In the genomic region with DNA sequence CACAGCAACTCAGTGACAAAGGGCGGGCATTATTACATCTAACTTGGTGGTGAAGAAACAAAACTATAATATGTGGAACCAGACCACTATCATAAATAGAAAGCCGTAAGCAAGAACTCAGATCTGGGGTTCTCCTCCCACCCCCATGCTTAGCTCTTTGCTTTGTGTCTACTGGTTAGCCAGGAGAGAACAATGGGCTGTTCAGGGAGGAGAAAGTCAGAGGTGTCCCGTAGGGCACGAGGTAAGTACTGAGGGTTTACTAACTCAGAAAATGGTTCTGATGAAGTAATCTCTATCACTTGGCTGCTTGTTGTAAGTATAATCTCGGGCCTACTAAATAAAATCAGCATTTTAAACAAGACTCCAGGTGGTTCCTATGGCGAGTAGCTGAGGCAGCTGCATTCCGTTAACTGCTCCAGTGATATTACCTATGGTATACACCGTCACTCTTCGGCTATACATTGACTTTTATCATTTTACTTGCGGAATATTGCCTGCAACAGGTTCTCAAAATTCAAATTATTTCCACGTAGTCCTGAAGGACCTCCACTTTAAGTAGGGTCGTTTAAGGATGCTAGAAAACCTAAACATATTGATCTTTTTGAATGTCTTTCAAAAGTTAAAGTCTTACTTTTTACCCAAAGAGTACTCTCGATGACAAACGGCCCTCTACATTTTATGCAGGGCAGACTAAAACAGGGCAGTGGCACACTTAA, we compare ENCODE assay signal across 8 mouse cellular contexts. TPM values are rescaled to one million over a fixed set of nuclear protein-coding genes. Genes with fewer than 3 reads are reported as not detected.
DNase-seq lines count a peak whose midpoint lies in the region; ATAC-seq and TF ChIP-seq lines count a peak whose summit lies in the region.

No protein-coding gene starts in this region.

- H3K9ac ChIP-seq in kidney, postnatal 0 days (ENCODE audit: low read depth, low read length) = peak overlapping the region; percentile 59
- H3K9ac ChIP-seq in hindbrain, embryonic 15.5 days = peak overlapping the region; percentile 60
- peak overlapping the region; percentile 62 for H3K9ac ChIP-seq in midbrain, postnatal 0 days (replicated peaks; ENCODE audit: low read length, poor library complexity, severe bottlenecking)

- no peak for DNase-seq in kidney, postnatal 0 days (ENCODE audit: low spot score)
- no peak for DNase-seq in kidney, postnatal 25 days
- DNase-seq in embryo, embryonic 11 days = peak; percentile 6
- DNase-seq in midbrain, postnatal 0 days (ENCODE audit: low spot score) = no peak
- no peak for DNase-seq in testis, postnatal 10 days (ENCODE audit: low spot score)
- no peak for DNase-seq in left cerebral cortex, adult 18-20 months (ENCODE audit: low spot score in 2 of 2)

- no peaks in the 10 kb centered on the region for H3K4me1 ChIP-seq in kidney, postnatal 0 days (replicated peaks; ENCODE audit: insufficient read depth, low read length)
- H3K4me1 ChIP-seq in hindbrain, embryonic 15.5 days (replicated peaks) = peaks cover 26% of the 10 kb centered on the region
- H3K4me1 ChIP-seq in midbrain, postnatal 0 days (ENCODE audit: insufficient read depth, low read length) = no peaks in the 10 kb centered on the region; the same call in none of the 2 replicates

- no peak for ATAC-seq in kidney, postnatal 0 days (replicated peaks; ENCODE audit: low FRiP score, low read depth)
- ATAC-seq in hindbrain, embryonic 15.5 days (ENCODE audit: low FRiP score, low read depth) = no peak
- no peak for ATAC-seq in midbrain, postnatal 0 days (ENCODE audit: low FRiP score)
- ATAC-seq in megakaryocyte progenitor cell, adult 5-6 weeks (replicated peaks; ENCODE audit: poor library complexity) = no peak

- peak overlapping the region; percentile 85 for H3K27ac ChIP-seq in kidney, postnatal 0 days
- H3K27ac ChIP-seq in hindbrain, embryonic 15.5 days (replicated peaks) = peak overlapping the region; percentile 100
- H3K27ac ChIP-seq in midbrain, postnatal 0 days (ENCODE audit: low read depth, low read length) = peak overlapping the region; percentile 84

- peak overlapping the region; percentile 95; the same call in 1 of the 2 replicates for H3K4me3 ChIP-seq in kidney, postnatal 0 days (replicated peaks; ENCODE audit: low read depth, low read length)
- peak overlapping the region; percentile 84 for H3K4me3 ChIP-seq in hindbrain, embryonic 15.5 days
- peak overlapping the region; percentile 94 for H3K4me3 ChIP-seq in midbrain, postnatal 0 days (ENCODE audit: low read depth, low read length)

- H3K9me3 ChIP-seq in kidney, postnatal 0 days (replicated peaks; ENCODE audit: low read length) = no peaks in the 10 kb centered on the region
- H3K9me3 ChIP-seq in hindbrain, embryonic 15.5 days = no peaks in the 10 kb centered on the region
- H3K9me3 ChIP-seq in midbrain, postnatal 0 days (ENCODE audit: low read length) = no peaks in the 10 kb centered on the region

- 48% methylated on average over 14 of the region's 14 CpGs for WGBS in kidney, postnatal 0 days
- 34% methylated on average over 14 of the region's 14 CpGs for WGBS in hindbrain, embryonic 15.5 days
- 33% methylated on average over 14 of the region's 14 CpGs for WGBS in midbrain, postnatal 0 days

- H3K4me2 ChIP-seq in kidney, postnatal 0 days (ENCODE audit: low read length) = peak overlapping the region; percentile 61
- H3K4me2 ChIP-seq in hindbrain, embryonic 15.5 days = peak overlapping the region; percentile 54
- H3K4me2 ChIP-seq in midbrain, postnatal 0 days (ENCODE audit: low read depth, low read length, poor library complexity, severe bottlenecking) = peak overlapping the region; percentile 52

- no peaks in the 10 kb centered on the region for H3K36me3 ChIP-seq in kidney, postnatal 0 days (ENCODE audit: insufficient read depth, low read length)
- no peaks in the 10 kb centered on the region for H3K36me3 ChIP-seq in hindbrain, embryonic 15.5 days
- H3K36me3 ChIP-seq in midbrain, postnatal 0 days (ENCODE audit: insufficient read depth, low read length) = no peaks in the 10 kb centered on the region

- H3K27me3 ChIP-seq in kidney, postnatal 0 days (ENCODE audit: insufficient read depth, low read length) = no peaks in the 10 kb centered on the region
- H3K27me3 ChIP-seq in hindbrain, embryonic 15.5 days = no peaks in the 10 kb centered on the region
- H3K27me3 ChIP-seq in midbrain, postnatal 0 days (ENCODE audit: insufficient read depth, low read length) = no peaks in the 10 kb centered on the region

- TF ChIP-seq CTCF in kidney, postnatal 0 days (IDR thresholded peaks at IDR 0.05; ENCODE audit: low read depth) = no peak
- no peak for TF ChIP-seq CTCF in midbrain, postnatal 0 days (IDR thresholded peaks at IDR 0.05)

RNA-seq across cellular contexts. Expression of a gene that starts 0.9 kb away (rescaled TPM):
- 509 and 531 TPM in 2 replicates for polyA plus RNA-seq in kidney, postnatal 0 days (2015; fragmentation: Nextera tagmentation; extraction: Ambion mirVana)
- polyA plus RNA-seq in hindbrain, embryonic 15.5 days (2015; fragmentation: Nextera tagmentation; extraction: Ambion mirVana) = 344 and 347 TPM in 2 replicates
- total RNA-seq in midbrain, postnatal 0 days (2014; rRNA removed) = 750 and 756 TPM in 2 replicates
- polyA plus RNA-seq in midbrain, postnatal 0 days (2015; fragmentation: Nextera tagmentation; extraction: Ambion mirVana) = 309 and 319 TPM in 2 replicates
- 570 and 584 TPM in 2 replicates for total RNA-seq in megakaryocyte progenitor cell, adult 5-6 weeks (2015)
- total RNA-seq in megakaryocyte progenitor cell, adult 5-6 weeks (2017) = 744 and 755 TPM in 2 replicates
- 100 to 1,000 TPM; 238 to 245 TPM for total RNA-seq in left cerebral cortex, adult 18-20 months (2021)

RNA-seq across cellular contexts. Expression of a gene that starts 13.3 kb away (rescaled TPM):
- 57.8 and 65.2 TPM in 2 replicates for polyA plus RNA-seq in kidney, postnatal 0 days (2015; fragmentation: Nextera tagmentation; extraction: Ambion mirVana)
- polyA plus RNA-seq in hindbrain, embryonic 15.5 days (2015; fragmentation: Nextera tagmentation; extraction: Ambion mirVana) = 64.6 and 66.8 TPM in 2 replicates
- total RNA-seq in midbrain, postnatal 0 days (2014; rRNA removed) = 26.8 and 31.7 TPM in 2 replicates
- 40.0 and 43.7 TPM in 2 replicates for polyA plus RNA-seq in midbrain, postnatal 0 days (2015; fragmentation: Nextera tagmentation; extraction: Ambion mirVana)
- 51.1 and 55.0 TPM in 2 replicates for total RNA-seq in megakaryocyte progenitor cell, adult 5-6 weeks (2015)
- 34.8 and 39.4 TPM in 2 replicates for total RNA-seq in megakaryocyte progenitor cell, adult 5-6 weeks (2017)
- 10 to 100 TPM; 34.6 to 36.0 TPM for total RNA-seq in left cerebral cortex, adult 18-20 months (2021)

RNA-seq across cellular contexts. Expression of a gene that starts 48.4 kb away (rescaled TPM):
- polyA plus RNA-seq in kidney, postnatal 0 days (2015; fragmentation: Nextera tagmentation; extraction: Ambion mirVana) = 37.8 and 41.8 TPM in 2 replicates
- 6.3 and 6.7 TPM in 2 replicates for polyA plus RNA-seq in hindbrain, embryonic 15.5 days (2015; fragmentation: Nextera tagmentation; extraction: Ambion mirVana)
- 11.0 and 14.0 TPM in 2 replicates for total RNA-seq in midbrain, postnatal 0 days (2014; rRNA removed)
- polyA plus RNA-seq in midbrain, postnatal 0 days (2015; fragmentation: Nextera tagmentation; extraction: Ambion mirVana) = 7.2 and 8.0 TPM in 2 replicates
- total RNA-seq in megakaryocyte progenitor cell, adult 5-6 weeks (2015) = 29.1 and 30.4 TPM in 2 replicates
- total RNA-seq in megakaryocyte progenitor cell, adult 5-6 weeks (2017) = 30.4 and 33.8 TPM in 2 replicates
- 10 to 100 TPM in 1 of 2 experiments, 1 to 10 TPM in 1; 9.1 to 10.1 TPM for total RNA-seq in left cerebral cortex, adult 18-20 months (2021)
